Mouse (Mus musculus) WW6 (cell line): ENCODE results near the gene Ngp.

Source experiments
- DNase-seq: peaks from one replicate; pipeline ENCODE4 v3.0.0-alpha.2; 2013; ENCODE audit warnings: low read depth, low spot score

Ngp gene

GRCm38 (mm10) chr9:110433045-110433444 is 13.5 kb downstream of the Ngp start:
- no peak for DNase-seq

DNA sequence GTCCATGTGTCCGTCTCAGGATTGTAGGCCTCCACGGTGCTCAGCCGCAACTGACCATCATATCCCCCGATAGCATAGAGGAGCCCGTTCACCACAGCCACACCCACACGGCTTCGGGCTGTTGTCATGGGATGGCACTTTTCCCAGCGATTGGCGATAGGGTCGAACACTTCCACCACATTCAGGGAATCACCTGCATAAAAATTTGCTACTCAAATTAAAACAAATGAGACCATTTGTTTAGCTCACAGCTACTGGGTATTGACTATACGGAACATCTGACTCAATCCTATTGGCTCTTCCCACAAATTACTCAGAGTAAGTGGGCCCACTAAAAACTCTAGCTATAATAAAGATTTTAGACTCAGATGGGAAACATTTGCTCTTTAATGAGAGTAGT is 16.5 kb downstream of the Ngp start:
- no peak for DNase-seq

DNA sequence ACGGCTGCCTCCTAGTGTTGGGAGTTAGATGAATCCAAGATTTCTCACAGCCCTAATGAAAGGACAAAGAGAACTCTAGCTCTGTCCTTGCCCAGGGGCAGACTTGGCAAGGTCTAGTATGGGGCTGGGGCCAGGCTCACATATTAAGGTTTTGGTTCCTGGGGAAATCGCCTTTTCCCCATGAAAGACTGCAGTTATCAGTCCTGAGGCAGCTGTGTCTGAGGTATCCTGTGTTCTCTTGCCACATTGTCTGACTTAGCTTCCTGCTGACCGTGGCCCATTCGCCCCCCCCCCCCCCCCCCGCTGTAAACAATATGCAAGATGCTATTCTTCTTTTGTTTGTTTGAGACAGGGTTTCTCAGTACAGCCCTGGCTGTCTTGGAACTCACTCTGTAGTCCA is 20.5 kb downstream of the Ngp start:
- no peak for DNase-seq

DNA sequence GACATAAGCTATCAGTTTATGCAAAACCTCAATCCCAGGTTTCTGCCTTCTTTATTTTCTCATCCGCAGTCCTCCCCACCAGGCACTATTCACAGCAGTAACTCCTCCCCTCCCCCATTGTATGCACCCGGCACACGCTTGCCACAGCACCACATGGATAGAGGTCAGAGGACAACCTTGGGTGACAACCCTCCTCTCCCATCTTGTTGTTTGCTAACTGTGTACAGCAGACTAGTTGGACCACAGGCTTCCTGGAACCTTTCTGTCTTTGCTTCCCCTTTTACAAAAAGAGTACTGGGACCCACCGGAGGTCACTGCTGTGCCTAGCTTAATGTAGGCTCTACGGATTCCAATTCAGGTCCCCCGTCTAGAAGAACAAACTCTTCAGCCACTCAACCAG is 21.0 kb downstream of the Ngp start:
- no peak for DNase-seq

DNA sequence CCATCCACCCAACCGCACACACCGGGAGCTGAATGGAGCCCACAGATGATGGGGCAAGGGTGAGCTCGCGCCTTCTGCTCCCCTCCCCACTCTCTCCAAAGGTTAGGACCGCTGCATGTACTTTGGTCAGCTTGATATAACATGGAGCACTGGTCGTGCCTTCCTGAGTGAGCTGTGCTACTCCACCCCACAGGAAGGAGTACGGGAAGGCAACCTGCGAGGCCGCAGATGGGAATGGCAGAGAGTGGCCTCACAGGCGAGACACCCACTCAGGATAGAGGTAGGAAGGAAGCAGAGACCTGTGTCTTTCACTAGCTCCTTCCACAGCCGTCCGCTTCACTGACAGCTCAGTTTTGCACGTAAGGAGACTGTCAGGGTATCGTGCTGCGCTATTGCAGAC is 28.8 kb downstream of the Ngp start:
- no peak for DNase-seq

- DNase-seq, result peak; percentile 22
These were observed 29.5 kb downstream of the Ngp start for GRCm38 (mm10) chr9:110448857-110449617.

- no peak for DNase-seq
These were observed 33.0 kb downstream of the Ngp start for GRCm38 (mm10) chr9:110452523-110452922.

DNA sequence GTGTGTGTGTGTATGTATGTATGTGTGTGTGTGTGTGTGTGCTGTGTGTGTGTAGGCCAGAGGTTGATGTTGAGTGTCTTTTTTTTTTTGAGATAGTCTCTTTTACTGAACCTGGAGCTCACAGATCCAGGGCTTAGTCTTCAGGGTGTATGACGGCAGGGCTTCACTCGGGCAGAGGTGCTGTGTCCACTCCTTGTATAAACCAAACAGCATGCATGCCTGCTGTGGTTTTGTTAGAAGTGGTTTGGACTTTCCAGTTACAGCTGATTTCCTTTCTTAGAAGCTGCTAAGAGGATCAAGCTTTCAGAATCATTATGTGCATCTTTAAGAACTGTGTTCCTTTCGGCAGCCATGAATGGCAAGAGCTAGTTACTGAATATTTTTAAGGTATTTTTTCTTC is 38.4 kb downstream of the Ngp start:
- DNase-seq, result no peak

DNA sequence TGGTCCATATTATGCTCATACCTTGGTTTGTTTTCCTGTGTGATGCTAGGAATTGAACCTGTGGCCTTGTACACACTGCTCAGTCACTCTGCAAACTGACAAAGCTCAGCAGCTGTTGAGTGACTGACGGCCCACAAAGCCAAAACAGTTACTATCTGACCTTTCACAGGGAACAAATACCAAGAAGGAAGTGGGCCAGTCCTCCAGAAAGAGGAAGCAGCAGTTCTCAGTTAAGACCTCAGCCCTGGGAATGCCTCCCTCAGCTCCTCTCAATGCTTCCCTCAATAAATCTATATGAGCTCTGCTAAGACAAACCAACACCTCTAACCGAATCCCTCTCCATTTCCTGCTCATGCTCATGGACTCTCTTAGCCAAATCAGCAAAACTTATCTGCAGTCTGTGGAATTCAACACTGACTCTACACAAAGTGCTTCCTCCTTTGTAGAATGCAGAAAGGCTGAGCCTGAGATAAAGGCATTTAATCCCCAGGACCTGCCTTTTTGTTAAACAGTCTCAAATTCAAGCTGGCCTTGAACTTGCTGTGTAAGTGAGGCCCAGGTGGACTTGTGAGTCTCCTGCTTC is 39.7 kb downstream of the Ngp start:
- DNase-seq, result no peak

GRCm38 (mm10) chr9:110460884-110461815 is 41.6 kb downstream of the Ngp start:
- DNase-seq, result no peak

DNA sequence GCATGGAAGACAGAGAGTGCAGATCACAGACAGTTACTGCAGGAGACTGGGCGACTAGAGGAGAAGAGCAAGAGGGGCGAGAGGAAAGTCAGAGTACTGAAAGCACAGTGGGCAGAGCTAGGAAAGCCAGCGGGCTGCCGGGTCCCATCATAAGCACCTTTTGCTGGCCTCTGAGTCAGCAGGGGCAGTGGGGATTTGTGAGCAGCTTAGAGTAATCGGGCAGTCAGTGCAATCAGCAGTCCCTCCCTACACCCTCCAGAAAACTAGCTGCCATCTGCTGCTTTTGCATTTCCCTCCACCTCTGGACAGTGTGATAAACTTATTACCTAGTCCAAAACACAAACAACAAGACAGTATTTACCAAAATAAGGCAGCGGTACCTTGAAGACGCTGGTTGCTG is 42.8 kb downstream of the Ngp start:
- DNase-seq, result no peak

DNA sequence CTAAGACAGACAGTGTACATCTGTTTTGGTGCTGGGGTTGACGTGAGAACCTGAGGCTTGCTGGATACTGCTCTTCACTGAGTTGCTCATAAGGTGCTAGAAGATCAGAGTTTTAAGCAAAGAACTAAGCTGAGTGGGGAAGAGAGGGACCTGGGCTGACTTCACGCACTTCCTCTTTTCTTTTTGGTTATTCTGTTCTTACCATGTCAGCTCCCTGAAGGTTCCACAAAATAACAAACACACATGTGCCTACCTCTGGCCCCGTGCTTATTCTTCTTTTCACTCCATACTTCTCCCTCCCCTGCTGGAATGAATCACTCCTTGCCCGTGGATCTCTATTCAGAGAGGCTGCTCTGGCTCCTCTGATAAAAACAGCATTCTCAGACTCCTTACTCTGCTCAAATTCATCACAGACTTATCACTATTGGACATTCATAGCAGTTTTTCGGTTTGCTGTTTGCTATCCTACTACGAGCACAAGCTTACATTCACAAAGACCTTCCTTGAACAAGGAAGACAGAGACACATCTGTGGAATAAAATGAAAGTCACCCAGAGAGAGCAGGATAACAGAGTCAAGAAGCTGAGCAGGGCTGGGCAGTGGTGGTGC is 44.5 kb downstream of the Ngp start:
- DNase-seq, result no peak

DNA sequence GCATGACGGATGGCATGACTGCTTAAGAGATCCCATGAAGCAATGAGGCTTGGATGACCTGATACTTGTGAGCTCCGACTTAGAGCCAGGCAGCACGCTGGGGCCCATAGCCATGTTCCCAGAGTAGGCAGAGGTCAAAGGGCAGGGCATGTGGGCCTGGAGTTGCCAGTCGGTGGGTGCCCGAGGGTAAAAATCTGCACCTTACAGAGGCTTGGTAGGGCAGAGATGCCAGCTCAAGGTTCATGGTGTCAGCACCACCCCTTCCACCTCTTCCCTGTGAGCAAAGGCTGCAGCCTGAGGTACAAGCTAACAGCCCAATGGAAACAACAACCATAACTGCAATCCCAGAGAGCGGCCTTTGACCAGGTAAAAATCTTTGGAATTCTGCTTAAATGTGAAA is 45.8 kb downstream of the Ngp start:
- DNase-seq, result no peak

DNA sequence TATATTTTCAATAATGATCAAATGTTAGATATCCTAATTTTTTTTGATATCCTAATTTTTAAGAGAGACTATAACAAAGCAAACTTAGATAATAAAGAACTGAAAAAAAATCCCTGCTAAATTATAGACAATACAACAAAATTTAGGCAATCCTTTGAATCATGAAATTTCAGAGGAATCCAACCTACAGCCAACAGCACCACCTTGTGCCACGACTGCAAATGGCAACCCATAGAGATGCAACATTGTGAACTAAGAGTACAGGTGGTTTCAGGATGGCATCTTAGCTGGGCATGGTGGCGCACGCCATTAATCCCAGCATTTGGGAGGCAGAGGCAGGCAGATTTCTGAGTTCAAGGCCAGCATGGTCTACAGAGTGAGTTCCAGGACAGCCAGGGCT is 46.6 kb downstream of the Ngp start:
- no peak for DNase-seq
